Mouse (Mus musculus) lung, postnatal 25 days (tissue): Measurements from ENCODE around the gene Tmc6.
"Not testable (repeated sequence)": the region's sequence is repeated elsewhere in the genome, so short reads cannot be mapped to it uniquely, and the experiment has no call there.

Experiments used
- DNase-seq: peaks from one replicate; pipeline ENCODE4 v3.0.0; 2022; ENCODE audit warnings: low spot score

The Tmc6 gene

GRCm38 (mm10) chr11:117810401-117811046, 28.5 kb upstream of the Tmc6 start:
- DNase-seq = peak; percentile 91

GRCm38 (mm10) chr11:117809407-117810311, 27.7 kb upstream of the Tmc6 start, which contains the start of the genes Gm20708 and Syngr2:
TSS of gene Gm20708 (plus strand) at chr11:117809668.
TSS of gene Syngr2 (plus strand) at chr11:117809668.
- peak; percentile 68 for DNase-seq

GRCm38 (mm10) chr11:117806781-117807180, 24.8 kb upstream of the Tmc6 start:
- no peak for DNase-seq

GRCm38 (mm10) chr11:117803166-117803688, 21.2 kb upstream of the Tmc6 start:
- DNase-seq = no peak

GRCm38 (mm10) chr11:117801650-117802049, 19.7 kb upstream of the Tmc6 start:
- no peak for DNase-seq

- no peak for DNase-seq
These were observed 18.0 kb upstream of the Tmc6 start for GRCm38 (mm10) chr11:117800038-117800437.

GRCm38 (mm10) chr11:117799174-117799573, 17.2 kb upstream of the Tmc6 start:
- DNase-seq = no peak

GRCm38 (mm10) chr11:117798160-117798541, 16.2 kb upstream of the Tmc6 start:
- DNase-seq = no peak

GRCm38 (mm10) chr11:117797511-117798159, 15.6 kb upstream of the Tmc6 start, which contains the start of gene 6030468B19Rik:
TSS of gene 6030468B19Rik (plus strand) at chr11:117797660.
- DNase-seq = no peak

GRCm38 (mm10) chr11:117796954-117797353, 15.0 kb upstream of the Tmc6 start:
- no peak for DNase-seq

- no peak for DNase-seq
These were observed 12.1 kb upstream of the Tmc6 start for GRCm38 (mm10) chr11:117794035-117794551.

GRCm38 (mm10) chr11:117792281-117792888, 10.4 kb upstream of the Tmc6 start:
- DNase-seq = peak; percentile 91

GRCm38 (mm10) chr11:117791441-117791761, 9.4 kb upstream of the Tmc6 start:
- no peak for DNase-seq

- no peak for DNase-seq
These were observed 8.9 kb upstream of the Tmc6 start for GRCm38 (mm10) chr11:117790703-117791440.

- peak; percentile 78 for DNase-seq
These were observed 8.3 kb upstream of the Tmc6 start for GRCm38 (mm10) chr11:117790286-117790685.

GRCm38 (mm10) chr11:117788481-117788880, 6.5 kb upstream of the Tmc6 start:
- not testable (repeated sequence) for DNase-seq

GRCm38 (mm10) chr11:117786294-117786693, 4.3 kb upstream of the Tmc6 start:
- DNase-seq = peak; percentile 74

- DNase-seq = no peak
These were observed 1.8 kb upstream of the Tmc6 start for GRCm38 (mm10) chr11:117783683-117784309.

- DNase-seq = peak; percentile 73
These were observed 1.1 kb upstream of the Tmc6 start for GRCm38 (mm10) chr11:117783089-117783488.

- no peak for DNase-seq
These were observed 672 bp upstream of the Tmc6 start for GRCm38 (mm10) chr11:117782705-117783034.
